ENCODE assay signal across 11 mouse cellular contexts in the genomic region with DNA sequence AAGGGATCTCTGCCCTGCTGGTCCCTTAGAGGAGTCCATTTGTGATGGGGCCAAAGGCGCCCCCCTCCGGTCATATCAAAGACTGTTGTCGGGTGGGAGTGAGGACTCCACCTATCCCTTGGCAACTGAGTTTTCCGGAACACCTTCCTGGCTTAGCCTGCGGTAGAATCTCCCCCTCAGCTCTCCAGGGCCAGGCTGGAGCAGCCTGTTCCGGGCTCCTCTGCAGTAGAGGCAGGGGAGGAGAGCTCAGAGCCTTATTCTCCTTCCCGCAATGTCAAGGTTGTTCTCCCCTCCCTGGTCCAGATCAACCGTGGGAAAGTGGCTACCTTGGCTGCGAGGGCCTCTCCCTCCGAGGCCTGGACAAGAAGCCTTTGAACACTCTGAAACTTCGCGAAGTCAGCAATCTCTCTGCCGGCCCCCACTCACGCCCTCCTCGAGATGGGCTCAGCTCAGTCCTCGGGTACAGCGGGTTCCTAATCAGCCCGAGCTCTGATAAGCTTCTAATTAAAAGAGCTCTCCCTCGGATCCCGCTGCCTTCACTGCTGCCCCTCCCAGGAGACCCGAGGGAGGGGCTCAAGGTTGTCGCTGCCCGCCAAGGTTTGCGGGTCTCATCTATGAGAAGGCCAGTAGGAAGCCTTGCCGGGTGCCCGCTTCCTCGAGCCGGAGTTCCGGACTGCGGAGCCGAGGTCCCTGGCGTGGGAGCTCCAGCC. TPM values are rescaled to one million over a fixed set of nuclear protein-coding genes. Genes with fewer than 3 reads are reported as not detected.
A peak's percentile ranks its signal among the peaks of the same experiment; 100 is the strongest.
DNase-seq lines count a peak whose midpoint lies in the region; ATAC-seq and TF ChIP-seq lines count a peak whose summit lies in the region.
"Had no signal": no experiment of that assay in that cellular context is flagged by ENCODE, and none has a peak within 500 bp of the region (broad histone marks: within the 10 kb centered on the region; RNA-seq: fewer than 3 reads in every experiment).

No protein-coding gene starts in this region.

- TF ChIP-seq CTCF in liver, embryonic 14.5 days (IDR thresholded peaks at IDR 0.05; ENCODE audit: low read depth), result peak; percentile 20; the same call in 1 of the 2 replicates

- 0 out of 2 replicates have a peak overlapping the region, but pooled peaks have one; percentile 6 for H3K4me3 ChIP-seq in forebrain, embryonic 13.5 days
- no peak overlapping the region for H3K4me3 ChIP-seq in forebrain, embryonic 16.5 days (replicated peaks; ENCODE audit: low read length)
- H3K4me3 ChIP-seq in heart, embryonic 16.5 days (ENCODE audit: low read length), result peak overlapping the region; percentile 40
- H3K4me3 ChIP-seq in liver, embryonic 14.5 days (ENCODE audit: insufficient read depth in 1 of 2, low read depth in 2 of 2, low read length in 2 of 2), result no peak overlapping the region; a peak in 1 of 4 replicates
- H3K4me3 ChIP-seq: myocyte had no signal

- ATAC-seq in forebrain, embryonic 13.5 days, result no peak
- ATAC-seq in forebrain, embryonic 16.5 days, result no peak
- ATAC-seq in heart, embryonic 16.5 days (replicated peaks; ENCODE audit: extremely low read depth, insufficient read depth, low FRiP score), result no peak
- no peak for ATAC-seq in liver, embryonic 14.5 days (ENCODE audit: insufficient read depth)
- ATAC-seq: inflammation-experienced regulatory T-cells, adult 6 months had no signal

- H3K4me1 ChIP-seq in forebrain, embryonic 13.5 days, result peaks cover 22% of the 10 kb centered on the region
- H3K4me1 ChIP-seq in forebrain, embryonic 16.5 days (replicated peaks; ENCODE audit: control insufficient read depth, insufficient read depth, low read length), result peaks cover 21% of the 10 kb centered on the region
- H3K4me1 ChIP-seq in heart, embryonic 16.5 days (ENCODE audit: control insufficient read depth, insufficient read depth, low read length), result peaks cover 5% of the 10 kb centered on the region
- H3K4me1 ChIP-seq in liver, embryonic 14.5 days (replicated peaks; ENCODE audit: control insufficient read depth in 2 of 2, insufficient read depth in 2 of 2, low read length in 1 of 2), result no peaks in the 10 kb centered on the region

- H3K36me3 ChIP-seq in forebrain, embryonic 13.5 days (ENCODE audit: poor library complexity, severe bottlenecking), result no peaks in the 10 kb centered on the region
- H3K36me3 ChIP-seq in forebrain, embryonic 16.5 days (ENCODE audit: control insufficient read depth, insufficient read depth), result no peaks in the 10 kb centered on the region
- H3K36me3 ChIP-seq in heart, embryonic 16.5 days (ENCODE audit: control insufficient read depth, insufficient read depth), result no peaks in the 10 kb centered on the region
- H3K36me3 ChIP-seq in liver, embryonic 14.5 days (replicated peaks; ENCODE audit: control insufficient read depth, insufficient read depth, low read depth), result no peaks in the 10 kb centered on the region

- DNase-seq in R1 (ENCODE audit: low read depth, low spot score), result peak; percentile 81
- no peak for DNase-seq in liver, embryonic 14.5 days (ENCODE audit: low read depth in 3 of 3, low spot score in 3 of 3)
- no peak for DNase-seq in thymus, postnatal 10 days (ENCODE audit: low spot score in 2 of 2)
- no peak for DNase-seq in adrenal gland, adult 18-20 months (ENCODE audit: low spot score in 2 of 2)
- no peak for DNase-seq in cerebellum, adult 11 months

- H3K9ac ChIP-seq in forebrain, embryonic 13.5 days, result no peak overlapping the region
- no peak overlapping the region for H3K9ac ChIP-seq in forebrain, embryonic 16.5 days (replicated peaks; ENCODE audit: low read depth, low read length)
- H3K9ac ChIP-seq in heart, embryonic 16.5 days (ENCODE audit: low read length), result peak overlapping the region; percentile 61
- no peak overlapping the region for H3K9ac ChIP-seq in liver, embryonic 14.5 days (replicated peaks)

- peak overlapping the region; percentile 33 for H3K4me2 ChIP-seq in forebrain, embryonic 13.5 days
- H3K4me2 ChIP-seq in forebrain, embryonic 16.5 days (ENCODE audit: low read length), result no peak overlapping the region
- H3K4me2 ChIP-seq in heart, embryonic 16.5 days (ENCODE audit: low read depth, low read length), result peak overlapping the region; percentile 53
- no peak overlapping the region for H3K4me2 ChIP-seq in liver, embryonic 14.5 days (ENCODE audit: low read depth)

- TF ChIP-seq EP300 in liver, embryonic 14.5 days (IDR thresholded peaks at IDR 0.05; ENCODE audit: low read depth), result no peak

- H3K27ac ChIP-seq in forebrain, embryonic 13.5 days, result no peak overlapping the region
- H3K27ac ChIP-seq in forebrain, embryonic 16.5 days (ENCODE audit: low read length), result no peak overlapping the region
- H3K27ac ChIP-seq in heart, embryonic 16.5 days (ENCODE audit: low read length), result peak overlapping the region; percentile 61
- no peak overlapping the region for H3K27ac ChIP-seq in liver, embryonic 14.5 days

- H3K9me3 ChIP-seq in forebrain, embryonic 13.5 days (replicated peaks), result no peaks in the 10 kb centered on the region
- H3K9me3 ChIP-seq in forebrain, embryonic 16.5 days (ENCODE audit: control insufficient read depth, low read length), result no peaks in the 10 kb centered on the region
- no peaks in the 10 kb centered on the region for H3K9me3 ChIP-seq in heart, embryonic 16.5 days (replicated peaks; ENCODE audit: control insufficient read depth, low read length)
- H3K9me3 ChIP-seq in liver, embryonic 14.5 days (ENCODE audit: control insufficient read depth, low read length), result no peaks in the 10 kb centered on the region

- peaks cover 100% of the 10 kb centered on the region for H3K27me3 ChIP-seq in forebrain, embryonic 13.5 days
- peaks cover 81% of the 10 kb centered on the region for H3K27me3 ChIP-seq in forebrain, embryonic 16.5 days (replicated peaks; ENCODE audit: control insufficient read depth, insufficient read depth, low read length)
- H3K27me3 ChIP-seq in heart, embryonic 16.5 days (ENCODE audit: control insufficient read depth, insufficient read depth, low read length), result peaks cover 85% of the 10 kb centered on the region
- H3K27me3 ChIP-seq in liver, embryonic 14.5 days (ENCODE audit: control insufficient read depth, insufficient read depth, low read length), result peaks cover 99% of the 10 kb centered on the region

- under 1% methylated on average over 32 of the region's 32 CpGs for WGBS in forebrain, embryonic 13.5 days
- WGBS in forebrain, embryonic 16.5 days, result under 1% methylated on average over 32 of the region's 32 CpGs
- 4% methylated on average over 32 of the region's 32 CpGs for WGBS in heart, embryonic 16.5 days
- 2% methylated on average over 32 of the region's 32 CpGs for WGBS in liver, embryonic 14.5 days (ENCODE audit: insufficient replicate concordance)

RNA-seq across cellular contexts. Expression of a gene that starts 4.2 kb away (rescaled TPM):
- not detected in 2 replicates for polyA plus RNA-seq in forebrain, embryonic 13.5 days (2015; fragmentation: Nextera tagmentation; extraction: Ambion mirVana)
- 0.14 and 0.16 TPM in 2 replicates for polyA plus RNA-seq in forebrain, embryonic 16.5 days (2015; fragmentation: Nextera tagmentation; extraction: Ambion mirVana)
- 18.9 and 22.2 TPM in 2 replicates for polyA plus RNA-seq in heart, embryonic 16.5 days (2015; fragmentation: Nextera tagmentation; extraction: Ambion mirVana)
- polyA plus RNA-seq in liver, embryonic 14.5 days (2012; rRNA removed), result 0.96 and 1.1 TPM in 2 replicates
- polyA plus RNA-seq in liver, embryonic 14.5 days (2014; fragmentation: Nextera tagmentation; extraction: Ambion mirVana), result 0.77 and 1.0 TPM in 2 replicates
- 1 to 10 TPM; 1.8 to 3.3 TPM for total RNA-seq in adrenal gland, adult 18-20 months (2021)
- total RNA-seq: common myeloid progenitor, adult 5-6 weeks had no signal
- polyA plus RNA-seq: inflammation-experienced regulatory T-cells, adult 6 months; myocyte had no signal

RNA-seq across cellular contexts. Expression of a gene that starts 38.7 kb away (rescaled TPM):
- polyA plus RNA-seq in forebrain, embryonic 13.5 days (2015; fragmentation: Nextera tagmentation; extraction: Ambion mirVana), result not detected in 2 replicates
- polyA plus RNA-seq in forebrain, embryonic 16.5 days (2015; fragmentation: Nextera tagmentation; extraction: Ambion mirVana), result not detected in 2 replicates
- not detected in 2 replicates for polyA plus RNA-seq in heart, embryonic 16.5 days (2015; fragmentation: Nextera tagmentation; extraction: Ambion mirVana)
- not detected in 2 replicates for polyA plus RNA-seq in liver, embryonic 14.5 days (2012; rRNA removed)
- not detected in 2 replicates for polyA plus RNA-seq in liver, embryonic 14.5 days (2014; fragmentation: Nextera tagmentation; extraction: Ambion mirVana)
- not detected for total RNA-seq in adrenal gland, adult 18-20 months (2021)
- total RNA-seq: common myeloid progenitor, adult 5-6 weeks had no signal
- polyA plus RNA-seq: inflammation-experienced regulatory T-cells, adult 6 months; myocyte had no signal

Comparison
In these comparisons a context has a peak if more than half of its experiments do, and no peak if none do; other contexts are left out.
1. H3K4me2 ChIP-seq: peak in forebrain, embryonic 13.5 days (single experiment) and heart, embryonic 16.5 days (single experiment); none in forebrain, embryonic 16.5 days (single experiment) and liver, embryonic 14.5 days (single experiment).
2. H3K4me3 ChIP-seq: peak in forebrain, embryonic 13.5 days (single experiment) and heart, embryonic 16.5 days (single experiment); none in forebrain, embryonic 16.5 days (single experiment) and liver, embryonic 14.5 days (0 of 2).